Mouse (Mus musculus) frontal cortex, postnatal 36 days (tissue): Measurements from ENCODE around the gene Npcd.

ENCODE experiments used
- DNase-seq, 2 experiments: peaks; one replicate each; pipeline ENCODE4 v3.0.0; 2022; ENCODE audit warnings: low spot score in 2 of 2

The Npcd gene

GRCm38 (mm10) chr15:79742706-79743023 lies 91.4 kb downstream of the Npcd start:
- no peak for DNase-seq

- DNase-seq: peak; percentile 90 to 94
Observed at GRCm38 (mm10) chr15:79741921-79742705, 91.9 kb downstream of the Npcd start, which contains the start of gene Sun2. Sun2 (minus strand) TSS chr15:79742536.

GRCm38 (mm10) chr15:79741173-79741858 lies 92.7 kb downstream of the Npcd start:
- DNase-seq: no peak

GRCm38 (mm10) chr15:79740739-79741138 lies 93.3 kb downstream of the Npcd start:
- DNase-seq: no peak
